Mouse (Mus musculus) heart, embryonic 16.5 days (tissue): Measurements from ENCODE around the gene Brsk1. TPM values are rescaled to one million over a fixed set of nuclear protein-coding genes. Genes with fewer than 3 reads are reported as not detected.

ENCODE experiments used
- ATAC-seq: fragments of 200-750 bp; cut with Nextera tagmentation; replicated peaks from 2 replicates; pipeline ENCODE4 v1.8.0; 2017; ENCODE audit warnings: moderate number of reproducible peaks; ENCODE audit not compliant: insufficient read depth, low FRiP score; ENCODE audit errors: extremely low read depth
- H3K27ac ChIP-seq: fragments of 300-500 bp; sonication (generic); 2 replicates; pipeline ENCODE4 v1.5.1; 2014; ENCODE audit warnings: mild to moderate bottlenecking, low read length, control low read depth, moderate library complexity
- H3K27me3 ChIP-seq: fragments of 300-500 bp; sonication (generic); 2 replicates; pipeline ENCODE4 v1.6.1; 2014; ENCODE audit warnings: low read length, mixed read lengths; ENCODE audit not compliant: control insufficient read depth, insufficient read depth
- H3K36me3 ChIP-seq: fragments of 300-500 bp; sonication (generic); 2 replicates; pipeline ENCODE4 v1.6.1; 2014; ENCODE audit not compliant: control insufficient read depth, insufficient read depth
- H3K4me1 ChIP-seq: fragments of 300-500 bp; sonication (generic); 2 replicates; pipeline ENCODE4 v1.6.1; 2014; ENCODE audit warnings: low read length, mixed read lengths; ENCODE audit not compliant: control insufficient read depth, insufficient read depth
- H3K4me2 ChIP-seq: fragments of 300-500 bp; sonication (generic); 2 replicates; pipeline ENCODE4 v1.6.1; 2014; ENCODE audit warnings: low read depth, mild to moderate bottlenecking, control low read depth, low read length
- H3K4me3 ChIP-seq: fragments of 300-500 bp; sonication (generic); 2 replicates; pipeline ENCODE4 v1.5.1; 2014; ENCODE audit warnings: mild to moderate bottlenecking, control low read depth, low read length
- H3K9ac ChIP-seq: fragments of 300-500 bp; sonication (generic); 2 replicates; pipeline ENCODE4 v1.6.1; 2014; ENCODE audit warnings: low read length, control low read depth
- H3K9me3 ChIP-seq: fragments of 300-500 bp; sonication (generic); replicated peaks from 2 replicates; pipeline ENCODE4 v1.6.1; 2016; ENCODE audit warnings: low read length; ENCODE audit not compliant: control insufficient read depth
- WGBS: fragments of 180-500 bp; shearing (Covaris S2); extraction: QIAGEN DNeasy Blood & Tissue Kit; methylation state at CpG from one replicate; pipeline ENCODE4 v1.1.7; 2014; 5-methylcytosine and 5-hydroxymethylcytosine counted together
- polyA plus RNA-seq: library from polyadenylated mRNA; unstranded; fragments of >200 nt; fragmentation: Nextera tagmentation; extraction: Ambion mirVana; gene quantifications from 2 replicates; pipeline ENCODE4 v1.2.1, GENCODE M21; 2015

The Brsk1 gene
- polyA plus RNA-seq, 1 experiment from 2014 or later = 1.1 TPM

- H3K27me3 ChIP-seq = no peaks in the 10 kb centered on the region
- peaks cover 28% of the 10 kb centered on the region for H3K36me3 ChIP-seq
- no peak overlapping the region for H3K27ac ChIP-seq
- H3K4me3 ChIP-seq = no peak overlapping the region
- WGBS = 89% methylated on average over 12 of the region's 12 CpGs
- H3K9me3 ChIP-seq = no peaks in the 10 kb centered on the region
- H3K4me2 ChIP-seq = no peak overlapping the region
- no peak for ATAC-seq
- H3K4me1 ChIP-seq = no peaks in the 10 kb centered on the region
- H3K9ac ChIP-seq = no peak overlapping the region
Observed at GRCm38 (mm10) chr7:4674114-4674731, 16.2 kb upstream of the Brsk1 start.

GRCm38 (mm10) chr7:4675200-4675599 lies 15.2 kb upstream of the Brsk1 start:
- Histone ChIP-seq H3K4me2 (no peak overlapping the region), H3K4me1 (no peaks in the 10 kb centered on the region), H3K36me3 (peaks cover 28% of the 10 kb centered on the region), H3K9me3 (no peaks in the 10 kb centered on the region), H3K27ac (no peak overlapping the region), H3K27me3 (no peaks in the 10 kb centered on the region), H3K9ac (no peak overlapping the region), H3K4me3 (no peak overlapping the region)
- ATAC-seq = no peak
- 76% methylated on average over 7 of the region's 7 CpGs for WGBS

- no peak for ATAC-seq
- H3K9me3 ChIP-seq = no peaks in the 10 kb centered on the region
- no peak overlapping the region for H3K4me3 ChIP-seq
- peaks cover 4% of the 10 kb centered on the region; the same call in 1 of the 2 replicates for H3K36me3 ChIP-seq
- 85% methylated on average over 5 of the region's 5 CpGs for WGBS
- H3K9ac ChIP-seq = no peak overlapping the region
- H3K4me2 ChIP-seq = no peak overlapping the region
- no peaks in the 10 kb centered on the region for H3K27me3 ChIP-seq
- no peak overlapping the region for H3K27ac ChIP-seq
- peaks cover 7% of the 10 kb centered on the region for H3K4me1 ChIP-seq
Observed at GRCm38 (mm10) chr7:4683307-4683706, 7.1 kb upstream of the Brsk1 start.

- Histone ChIP-seq H3K27me3 (no peaks in the 10 kb centered on the region), H3K9ac (peak overlapping the region; percentile 73), H3K9me3 (no peaks in the 10 kb centered on the region), H3K4me1 (peaks cover 7% of the 10 kb centered on the region), H3K36me3 (peaks cover 4% of the 10 kb centered on the region; the same call in 1 of the 2 replicates), H3K4me2 (peak overlapping the region; percentile 96), H3K4me3 (peak overlapping the region; percentile 89), H3K27ac (peak overlapping the region; percentile 76; the same call in 1 of the 2 replicates)
- no peak for ATAC-seq
- 2% methylated on average over 13 of the region's 13 CpGs for WGBS
Observed at GRCm38 (mm10) chr7:4684203-4684602, 6.2 kb upstream of the Brsk1 start.

- peak within 1 kb of the TSS; percentile 89 for H3K4me3 ChIP-seq
- ATAC-seq = peak; percentile 97
- peaks cover 4% of the 10 kb centered on the region; the same call in 1 of the 2 replicates for H3K36me3 ChIP-seq
- peak within 1 kb of the TSS; percentile 76 for H3K27ac ChIP-seq
- peaks cover 7% of the 10 kb centered on the region for H3K4me1 ChIP-seq
- H3K9me3 ChIP-seq = no peaks in the 10 kb centered on the region
- H3K4me2 ChIP-seq = peak within 1 kb of the TSS; percentile 96
- WGBS = under 1% methylated on average over 32 of the region's 32 CpGs
- H3K9ac ChIP-seq = peak within 1 kb of the TSS; percentile 73
- H3K27me3 ChIP-seq = no peaks in the 10 kb centered on the region
Observed at GRCm38 (mm10) chr7:4684632-4685417, 5.6 kb upstream of the Brsk1 start, which contains the start of gene Hspbp1. Hspbp1 (minus strand) TSS chr7:4685068.

- Histone ChIP-seq H3K27me3 (no peaks in the 10 kb centered on the region), H3K4me2 (peak overlapping the region; percentile 96), H3K4me3 (peak overlapping the region; percentile 79), H3K9me3 (no peaks in the 10 kb centered on the region), H3K9ac (peak overlapping the region; percentile 94), H3K27ac (peak overlapping the region; percentile 65), H3K4me1 (peaks cover 6% of the 10 kb centered on the region), H3K36me3 (no peaks in the 10 kb centered on the region)
- ATAC-seq = peak; percentile 34
- 14% methylated on average over 20 of the region's 35 CpGs for WGBS
Observed at GRCm38 (mm10) chr7:4690951-4691653, 698 bp downstream of the Brsk1 start.

- H3K9me3 ChIP-seq = no peaks in the 10 kb centered on the region
- H3K4me3 ChIP-seq = no peak overlapping the region
- no peak overlapping the region for H3K27ac ChIP-seq
- no peaks in the 10 kb centered on the region for H3K27me3 ChIP-seq
- WGBS = 72% methylated on average over 6 of the region's 6 CpGs
- H3K4me2 ChIP-seq = no peak overlapping the region
- no peak for ATAC-seq
- no peaks in the 10 kb centered on the region for H3K36me3 ChIP-seq
- H3K4me1 ChIP-seq = peaks cover 6% of the 10 kb centered on the region
- H3K9ac ChIP-seq = no peak overlapping the region
Observed at GRCm38 (mm10) chr7:4693004-4693403, 2.6 kb downstream of the Brsk1 start.

- Histone ChIP-seq H3K4me3 (no peak overlapping the region), H3K27me3 (no peaks in the 10 kb centered on the region), H3K9ac (no peak overlapping the region), H3K9me3 (no peaks in the 10 kb centered on the region), H3K36me3 (0 out of 2 replicates have a peak, but pooled peaks cover 2% of the 10 kb centered on the region), H3K27ac (no peak overlapping the region), H3K4me1 (no peaks in the 10 kb centered on the region), H3K4me2 (no peak overlapping the region)
- WGBS = 71% methylated on average over 8 of the region's 8 CpGs
- no peak for ATAC-seq
Observed at GRCm38 (mm10) chr7:4702334-4702733, 11.9 kb downstream of the Brsk1 start.
